ENCODE assay signal across 15 mouse cellular contexts in the genomic region with DNA sequence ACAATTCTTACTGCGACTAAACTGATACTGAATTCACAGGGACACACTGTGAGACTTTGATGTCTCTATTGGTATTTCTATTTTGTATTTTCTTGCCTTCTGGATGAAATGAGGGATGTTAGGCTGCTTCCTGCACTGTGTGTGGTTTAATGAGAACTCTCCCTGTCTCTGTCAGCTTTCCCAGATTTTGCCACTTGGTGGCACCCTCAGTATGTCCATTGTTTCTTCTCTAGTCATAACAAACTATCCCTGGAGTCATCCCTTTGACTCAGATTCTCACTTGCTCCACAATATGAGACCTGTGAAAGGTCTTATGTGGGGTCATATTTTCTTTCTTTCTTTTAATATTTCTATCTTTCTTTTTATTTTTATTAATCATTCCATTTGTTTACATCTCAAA. TPM values are rescaled to one million over a fixed set of nuclear protein-coding genes. Genes with fewer than 3 reads are reported as not detected.
A peak's percentile ranks its signal among the peaks of the same experiment; 100 is the strongest.
DNase-seq lines count a peak whose midpoint lies in the region; ATAC-seq and TF ChIP-seq lines count a peak whose summit lies in the region.
"Had no signal": no experiment of that assay in that cellular context is flagged by ENCODE, and none has a peak within 500 bp of the region (broad histone marks: within the 10 kb centered on the region; RNA-seq: fewer than 3 reads in every experiment).

No protein-coding gene starts in this region.

- peak; percentile 5; the same call in 1 of the 2 replicates for TF ChIP-seq CTCF in lung, embryonic 14.5 days (IDR thresholded peaks at IDR 0.05; ENCODE audit: low read depth)

- no peak overlapping the region for H3K27ac ChIP-seq in lung, embryonic 14.5 days (ENCODE audit: low read depth)
- H3K27ac ChIP-seq: forebrain, embryonic 15.5 days; hindbrain, embryonic 15.5 days had no signal

- WGBS in lung, embryonic 14.5 days = 28% methylated on average over 1 of the region's 1 CpGs

- H3K9me3 ChIP-seq in lung, embryonic 14.5 days (ENCODE audit: low read depth, low read length) = no peaks in the 10 kb centered on the region
- H3K9me3 ChIP-seq: forebrain, embryonic 15.5 days had no signal

- no peak overlapping the region for H3K4me3 ChIP-seq in lung, embryonic 14.5 days (ENCODE audit: low read depth, low read length)
- H3K4me3 ChIP-seq: forebrain, embryonic 15.5 days; hindbrain, embryonic 15.5 days had no signal

- no peak overlapping the region for H3K4me2 ChIP-seq in lung, embryonic 14.5 days
- H3K4me2 ChIP-seq: forebrain, embryonic 15.5 days; hindbrain, embryonic 15.5 days had no signal

- no peaks in the 10 kb centered on the region for H3K36me3 ChIP-seq in lung, embryonic 14.5 days (ENCODE audit: insufficient read depth)
- H3K36me3 ChIP-seq: forebrain, embryonic 15.5 days; hindbrain, embryonic 15.5 days had no signal

- no peaks in the 10 kb centered on the region for H3K27me3 ChIP-seq in lung, embryonic 14.5 days (ENCODE audit: insufficient read depth, low read length)
- H3K27me3 ChIP-seq: forebrain, embryonic 15.5 days; hindbrain, embryonic 15.5 days had no signal

- ATAC-seq in lung, embryonic 14.5 days (ENCODE audit: insufficient read depth) = no peak
- ATAC-seq: CD4-positive, CD25-positive, alpha-beta regulatory T cell, adult 4 months; forebrain, embryonic 15.5 days had no signal

- peak; percentile 2 to 10 for DNase-seq in cerebellum, postnatal 14 days
- DNase-seq in cerebellum, adult 11-12 months = no peak
- DNase-seq in lung, embryonic 14.5 days = peak; percentile 5
- DNase-seq in lung, postnatal 4 days = no peak
- peak; percentile 22 for DNase-seq in brain, adult 2 months (ENCODE audit: low read depth, low spot score)
- DNase-seq in layer of hippocampus, postnatal 10 days (ENCODE audit: low spot score in 2 of 2) = peak; percentile 30 to 38
- DNase-seq in gastrocnemius, adult 18-20 months (ENCODE audit: low spot score) = no peak
- no peak for DNase-seq in spleen, postnatal 14 days (ENCODE audit: low spot score in 2 of 2)

- no peak overlapping the region for H3K9ac ChIP-seq in lung, embryonic 14.5 days
- H3K9ac ChIP-seq: forebrain, embryonic 15.5 days; hindbrain, embryonic 15.5 days had no signal

- no peaks in the 10 kb centered on the region for H3K4me1 ChIP-seq in lung, embryonic 14.5 days (ENCODE audit: insufficient read depth)
- H3K4me1 ChIP-seq: forebrain, embryonic 15.5 days; hindbrain, embryonic 15.5 days had no signal

RNA-seq across cellular contexts. Expression of a gene that starts 18.4 kb away (rescaled TPM):
- polyA plus RNA-seq in lung, embryonic 14.5 days (2014; fragmentation: Nextera tagmentation; extraction: Ambion mirVana) = 0.21 TPM in 1 of 2 replicates, not detected in the other
- not detected for total RNA-seq in layer of hippocampus, postnatal 10 days (2021)
- not detected for total RNA-seq in gastrocnemius, adult 18-20 months (2021)
- total RNA-seq: neutrophil, adult 5-6 weeks had no signal
- polyA plus RNA-seq: CD4-positive, CD25-positive, alpha-beta regulatory T cell, adult 4 months; cortical plate, adult 2 months; limb, embryonic 14.5 days; stomach, embryonic 14.5 days had no signal

Comparison
In these comparisons a context has a peak if more than half of its experiments do, and no peak if none do; other contexts are left out.
1. DNase-seq: peak in cerebellum, postnatal 14 days (2 of 2), lung, embryonic 14.5 days (single experiment), brain, adult 2 months (single experiment) and layer of hippocampus, postnatal 10 days (2 of 2); none in cerebellum, adult 11-12 months (single experiment), lung, postnatal 4 days (0 of 2), gastrocnemius, adult 18-20 months (single experiment) and spleen, postnatal 14 days (0 of 2).